Mouse (Mus musculus): ENCODE data around the gene Gm20662. TPM values are rescaled to one million over a fixed set of nuclear protein-coding genes. Genes with fewer than 3 reads are reported as not detected.

Gene Gm20662
- polyA plus RNA-seq, 1 experiment from 2014 or later: not detected

- Histone ChIP-seq H3K4me3 (ENCODE audit: low read depth, low read length) (peak overlapping the region; percentile 46; the same call in 1 of the 2 replicates), H3K27me3 (ENCODE audit: control insufficient read depth, insufficient read depth, low read length) (peaks cover 9% of the 10 kb centered on the region), H3K27ac (ENCODE audit: low read depth, low read length) (peak overlapping the region; percentile 82), H3K9me3 (ENCODE audit: control insufficient read depth, low read length) (no peaks in the 10 kb centered on the region), H3K36me3 (ENCODE audit: control insufficient read depth, insufficient read depth, low read length) (no peaks in the 10 kb centered on the region), H3K4me2 (ENCODE audit: low read depth, low read length) (peak overlapping the region; percentile 67; the same call in 1 of the 2 replicates), H3K9ac (replicated peaks; ENCODE audit: low read depth, low read length) (no peak overlapping the region), H3K4me1 (ENCODE audit: control insufficient read depth, insufficient read depth, low read length) (no peaks in the 10 kb centered on the region)
- ATAC-seq (ENCODE audit: low read depth): no peak
- WGBS: 24% methylated on average over 4 of the region's 4 CpGs
Measured at GRCm38 (mm10) chr9:107983421-107983890, 12.7 kb upstream of the Gm20662 start.

GRCm38 (mm10) chr9:107984052-107984753 is 11.9 kb upstream of the Gm20662 start:
- H3K4me1 ChIP-seq (ENCODE audit: control insufficient read depth, insufficient read depth, low read length): no peaks in the 10 kb centered on the region
- peaks cover 9% of the 10 kb centered on the region for H3K27me3 ChIP-seq (ENCODE audit: control insufficient read depth, insufficient read depth, low read length)
- peak overlapping the region; percentile 41; the same call in 1 of the 2 replicates for H3K9ac ChIP-seq (replicated peaks; ENCODE audit: low read depth, low read length)
- no peaks in the 10 kb centered on the region for H3K9me3 ChIP-seq (ENCODE audit: control insufficient read depth, low read length)
- ATAC-seq (ENCODE audit: low read depth): no peak
- peak overlapping the region; percentile 82 for H3K27ac ChIP-seq (ENCODE audit: low read depth, low read length)
- H3K4me3 ChIP-seq (ENCODE audit: low read depth, low read length): peak overlapping the region; percentile 46
- no peaks in the 10 kb centered on the region for H3K36me3 ChIP-seq (ENCODE audit: control insufficient read depth, insufficient read depth, low read length)
- H3K4me2 ChIP-seq (ENCODE audit: low read depth, low read length): peak overlapping the region; percentile 67
- WGBS: 72% methylated on average over 19 of the region's 19 CpGs

- 64% methylated on average over 9 of the region's 9 CpGs for WGBS
- no peak for ATAC-seq (ENCODE audit: low read depth)
- Histone ChIP-seq H3K27ac (ENCODE audit: low read depth, low read length) (peak overlapping the region; percentile 82; the same call in 1 of the 2 replicates), H3K4me3 (ENCODE audit: low read depth, low read length) (peak overlapping the region; percentile 46), H3K9me3 (ENCODE audit: control insufficient read depth, low read length) (no peaks in the 10 kb centered on the region), H3K27me3 (ENCODE audit: control insufficient read depth, insufficient read depth, low read length) (peaks cover 9% of the 10 kb centered on the region), H3K36me3 (ENCODE audit: control insufficient read depth, insufficient read depth, low read length) (no peaks in the 10 kb centered on the region), H3K4me2 (ENCODE audit: low read depth, low read length) (peak overlapping the region; percentile 67), H3K4me1 (ENCODE audit: control insufficient read depth, insufficient read depth, low read length) (no peaks in the 10 kb centered on the region), H3K9ac (replicated peaks; ENCODE audit: low read depth, low read length) (peak overlapping the region; percentile 41)
Measured at GRCm38 (mm10) chr9:107984754-107985055, 11.4 kb upstream of the Gm20662 start.

- peak within 1 kb of the TSS; percentile 82 for H3K27ac ChIP-seq (ENCODE audit: low read depth, low read length)
- ATAC-seq (ENCODE audit: low read depth): peak; percentile 79
- WGBS: under 1% methylated on average over 58 of the region's 58 CpGs
Measured at GRCm38 (mm10) chr9:107985131-107986119, 10.7 kb upstream of the Gm20662 start, which contains the start of gene Inka1. Inka1 (minus strand) TSS chr9:107985879.

GRCm38 (mm10) chr9:107986376-107986775 is 9.8 kb upstream of the Gm20662 start:
- Histone ChIP-seq H3K4me2 (ENCODE audit: low read depth, low read length) (peak overlapping the region; percentile 67; the same call in 1 of the 2 replicates), H3K36me3 (ENCODE audit: control insufficient read depth, insufficient read depth, low read length) (no peaks in the 10 kb centered on the region), H3K4me3 (ENCODE audit: low read depth, low read length) (peak overlapping the region; percentile 46; the same call in 1 of the 2 replicates), H3K4me1 (ENCODE audit: control insufficient read depth, insufficient read depth, low read length) (no peaks in the 10 kb centered on the region), H3K9me3 (ENCODE audit: control insufficient read depth, low read length) (no peaks in the 10 kb centered on the region), H3K27me3 (ENCODE audit: control insufficient read depth, insufficient read depth, low read length) (peaks cover 9% of the 10 kb centered on the region), H3K27ac (ENCODE audit: low read depth, low read length) (no peak overlapping the region), H3K9ac (replicated peaks; ENCODE audit: low read depth, low read length) (no peak overlapping the region)
- peak; percentile 58; the same call in 1 of the 2 replicates for ATAC-seq (ENCODE audit: low read depth)
- 6% methylated on average over 18 of the region's 18 CpGs for WGBS

More at GRCm38 (mm10) chr9:107985131-107986119, 10.7 kb upstream of the Gm20662 start, which contains the start of gene Inka1:
- H3K9ac ChIP-seq (replicated peaks; ENCODE audit: low read depth, low read length): peak within 1 kb of the TSS; percentile 41
- peak within 1 kb of the TSS; percentile 46 for H3K4me3 ChIP-seq (ENCODE audit: low read depth, low read length)
- no peaks in the 10 kb centered on the region for H3K36me3 ChIP-seq (ENCODE audit: control insufficient read depth, insufficient read depth, low read length)
- H3K4me2 ChIP-seq (ENCODE audit: low read depth, low read length): peak within 1 kb of the TSS; percentile 67
- no peaks in the 10 kb centered on the region for H3K9me3 ChIP-seq (ENCODE audit: control insufficient read depth, low read length)
- H3K27me3 ChIP-seq (ENCODE audit: control insufficient read depth, insufficient read depth, low read length): peaks cover 9% of the 10 kb centered on the region
- no peaks in the 10 kb centered on the region for H3K4me1 ChIP-seq (ENCODE audit: control insufficient read depth, insufficient read depth, low read length)

- H3K9me3 ChIP-seq (ENCODE audit: control insufficient read depth, low read length): no peaks in the 10 kb centered on the region
- H3K9ac ChIP-seq (replicated peaks; ENCODE audit: low read depth, low read length): no peak overlapping the region
- no peaks in the 10 kb centered on the region for H3K36me3 ChIP-seq (ENCODE audit: control insufficient read depth, insufficient read depth, low read length)
- no peaks in the 10 kb centered on the region for H3K4me1 ChIP-seq (ENCODE audit: control insufficient read depth, insufficient read depth, low read length)
- WGBS: 76% methylated on average over 3 of the region's 3 CpGs
- H3K4me3 ChIP-seq (ENCODE audit: low read depth, low read length): no peak overlapping the region
- ATAC-seq (ENCODE audit: low read depth): no peak
- H3K27ac ChIP-seq (ENCODE audit: low read depth, low read length): no peak overlapping the region
- H3K4me2 ChIP-seq (ENCODE audit: low read depth, low read length): no peak overlapping the region
- peaks cover 9% of the 10 kb centered on the region for H3K27me3 ChIP-seq (ENCODE audit: control insufficient read depth, insufficient read depth, low read length)
Measured at GRCm38 (mm10) chr9:107987950-107988349, 8.2 kb upstream of the Gm20662 start.

- Histone ChIP-seq H3K27me3 (ENCODE audit: control insufficient read depth, insufficient read depth, low read length) (no peaks in the 10 kb centered on the region), H3K4me1 (ENCODE audit: control insufficient read depth, insufficient read depth, low read length) (no peaks in the 10 kb centered on the region), H3K27ac (ENCODE audit: low read depth, low read length) (no peak within 1 kb of the TSS), H3K9me3 (ENCODE audit: control insufficient read depth, low read length) (no peaks in the 10 kb centered on the region), H3K36me3 (ENCODE audit: control insufficient read depth, insufficient read depth, low read length) (no peaks in the 10 kb centered on the region), H3K4me2 (ENCODE audit: low read depth, low read length) (no peak within 1 kb of the TSS), H3K9ac (replicated peaks; ENCODE audit: low read depth, low read length) (no peak within 1 kb of the TSS), H3K4me3 (ENCODE audit: low read depth, low read length) (no peak within 1 kb of the TSS)
- 51% methylated on average over 2 of the region's 2 CpGs for WGBS
- ATAC-seq (ENCODE audit: low read depth): no peak
Measured at GRCm38 (mm10) chr9:107992197-107992596, 4.0 kb upstream of the Gm20662 start, which contains the start of gene Cdhr4. Cdhr4 (plus strand) TSS chr9:107992497.

- Histone ChIP-seq H3K9me3 (ENCODE audit: control insufficient read depth, low read length) (no peaks in the 10 kb centered on the region), H3K36me3 (ENCODE audit: control insufficient read depth, insufficient read depth, low read length) (no peaks in the 10 kb centered on the region), H3K9ac (replicated peaks; ENCODE audit: low read depth, low read length) (no peak overlapping the region), H3K4me2 (ENCODE audit: low read depth, low read length) (no peak overlapping the region), H3K4me1 (ENCODE audit: control insufficient read depth, insufficient read depth, low read length) (no peaks in the 10 kb centered on the region), H3K27ac (ENCODE audit: low read depth, low read length) (no peak overlapping the region), H3K4me3 (ENCODE audit: low read depth, low read length) (no peak overlapping the region), H3K27me3 (ENCODE audit: control insufficient read depth, insufficient read depth, low read length) (no peaks in the 10 kb centered on the region)
- WGBS: 86% methylated on average over 11 of the region's 11 CpGs
- ATAC-seq (ENCODE audit: low read depth): no peak
Measured at GRCm38 (mm10) chr9:107993013-107993412, 3.1 kb upstream of the Gm20662 start.

Data from neural tube, embryonic 14.5 days (tissue).